Mouse (Mus musculus) intestine, embryonic 14.5 days (tissue): ENCODE data around the gene Srp14. TPM values are rescaled to one million over a fixed set of nuclear protein-coding genes. Genes with fewer than 3 reads are reported as not detected.

Experiments used
- ATAC-seq: fragments of 200-750 bp; cut with Nextera tagmentation; replicated peaks from 2 replicates; pipeline ENCODE4 v1.8.0; 2017; ENCODE audit warnings: low read depth, moderate number of reproducible peaks, moderate TSS enrichment, moderate library complexity; ENCODE audit not compliant: low FRiP score, low TSS enrichment
- DNase-seq: peaks from one replicate; pipeline ENCODE4 v3.0.0-alpha.2; 2018; ENCODE audit warnings: low spot score
- H3K27ac ChIP-seq: fragments of 300-500 bp; sonication (generic); 2 replicates; pipeline ENCODE4 v1.5.1; 2014; ENCODE audit warnings: low read depth, mild to moderate bottlenecking, control low read depth
- H3K27me3 ChIP-seq: fragments of 300-500 bp; sonication (generic); replicated peaks from 2 replicates; pipeline ENCODE4 v1.6.1; 2014; ENCODE audit warnings: low read length, control low read depth; ENCODE audit not compliant: control insufficient read depth, insufficient read depth
- H3K36me3 ChIP-seq: fragments of 300-500 bp; sonication (generic); 2 replicates; pipeline ENCODE4 v1.6.1; 2014; ENCODE audit warnings: low read length, control low read depth; ENCODE audit not compliant: control insufficient read depth, insufficient read depth
- H3K4me1 ChIP-seq: fragments of 300-500 bp; sonication (generic); replicated peaks from 2 replicates; pipeline ENCODE4 v1.6.1; 2014; ENCODE audit warnings: low read length, control low read depth, mixed read lengths; ENCODE audit not compliant: control insufficient read depth, insufficient read depth
- H3K4me2 ChIP-seq: fragments of 300-500 bp; sonication (generic); 2 replicates; pipeline ENCODE4 v1.6.1; 2014; ENCODE audit warnings: low read length
- H3K4me3 ChIP-seq: fragments of 300-500 bp; sonication (generic); 2 replicates; pipeline ENCODE4 v1.5.1; 2014; ENCODE audit warnings: low read depth, low read length, control low read depth, mixed read lengths
- H3K9ac ChIP-seq: fragments of 300-500 bp; sonication (generic); 2 replicates; pipeline ENCODE4 v1.6.1; 2014; ENCODE audit warnings: mild to moderate bottlenecking, low read length
- H3K9me3 ChIP-seq: fragments of 300-500 bp; sonication (generic); 2 replicates; pipeline ENCODE4 v1.6.1; 2016; ENCODE audit warnings: low read length, control low read depth; ENCODE audit not compliant: control insufficient read depth
- WGBS: fragments of 180-500 bp; shearing (Covaris S2); extraction: QIAGEN DNeasy Blood & Tissue Kit; methylation state at CpG from one replicate; pipeline ENCODE4 v1.1.7; 2014; 5-methylcytosine and 5-hydroxymethylcytosine counted together
- polyA plus RNA-seq: library from polyadenylated mRNA; unstranded; fragments of >200 nt; fragmentation: Nextera tagmentation; extraction: Ambion mirVana; gene quantifications from 2 replicates; pipeline ENCODE4 v1.2.1, GENCODE M21; 2014

Gene Srp14
- polyA plus RNA-seq, 1 experiment from 2014 or later, result 203 TPM

- DNase-seq (peak; percentile 57), ATAC-seq (peak; percentile 77)
- Histone ChIP-seq H3K27me3 (no peaks in the 10 kb centered on the region), H3K27ac (no peak overlapping the region), H3K36me3 (no peaks in the 10 kb centered on the region), H3K4me2 (no peak overlapping the region), H3K9me3 (no peaks in the 10 kb centered on the region), H3K4me1 (peaks cover 13% of the 10 kb centered on the region), H3K9ac (no peak overlapping the region), H3K4me3 (no peak overlapping the region)
- WGBS, result 44% methylated on average over 29 of the region's 29 CpGs
Measured at GRCm38 (mm10) chr2:118510447-118511310, 31.2 kb upstream of the Srp14 start.

DNA sequence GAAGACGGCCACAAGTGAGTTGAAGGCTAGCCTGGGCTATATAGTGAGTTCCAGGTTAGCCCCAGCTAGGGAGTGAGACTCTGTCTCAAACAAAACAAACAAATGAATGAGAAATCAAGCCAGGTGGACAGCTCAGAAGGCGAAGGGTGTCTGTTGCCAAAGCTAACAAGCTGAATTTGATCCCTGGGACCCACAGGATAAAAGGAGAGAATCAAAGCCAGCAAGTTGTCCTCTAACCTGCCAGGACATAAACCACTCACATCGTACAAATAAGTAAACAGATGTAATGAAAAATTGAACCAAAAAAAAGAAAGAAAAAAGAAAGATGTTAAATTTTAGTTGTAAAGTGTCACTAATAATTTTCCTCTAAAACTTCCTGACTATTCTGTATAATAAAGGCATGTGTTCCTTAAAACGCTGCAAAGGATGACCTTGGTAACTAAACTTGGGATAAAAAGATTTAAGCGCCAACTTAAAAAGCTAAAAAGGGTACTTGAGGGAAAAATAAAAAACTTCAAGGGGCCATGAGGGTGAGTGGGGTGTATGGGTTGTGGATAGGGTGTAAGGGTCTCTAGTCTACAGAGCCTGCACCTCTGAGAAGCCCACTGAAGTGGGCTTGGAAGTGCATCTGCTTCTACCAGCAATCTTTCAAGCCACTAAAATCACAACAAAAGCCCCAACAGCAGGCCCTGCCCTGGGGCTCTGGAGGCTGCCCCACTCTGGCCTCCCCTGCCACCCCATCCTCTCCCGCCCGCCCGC is 30.4 kb upstream of the Srp14 start:
- H3K4me2 ChIP-seq, result no peak overlapping the region
- no peaks in the 10 kb centered on the region for H3K27me3 ChIP-seq
- ATAC-seq (no peak; the same call in 1 of the 2 replicates), DNase-seq (no peak)
- peaks cover 7% of the 10 kb centered on the region for H3K4me1 ChIP-seq
- H3K9me3 ChIP-seq, result no peaks in the 10 kb centered on the region
- H3K36me3 ChIP-seq, result no peaks in the 10 kb centered on the region
- no peak overlapping the region for H3K9ac ChIP-seq
- no peak overlapping the region for H3K4me3 ChIP-seq
- no peak overlapping the region for H3K27ac ChIP-seq
- 64% methylated on average over 8 of the region's 8 CpGs for WGBS

- ATAC-seq, result no peak
- WGBS, result 86% methylated on average over 7 of the region's 7 CpGs
- Histone ChIP-seq H3K4me3 (no peak overlapping the region), H3K4me2 (no peak overlapping the region), H3K4me1 (peaks cover 7% of the 10 kb centered on the region), H3K9me3 (no peaks in the 10 kb centered on the region), H3K36me3 (no peaks in the 10 kb centered on the region), H3K27ac (no peak overlapping the region), H3K9ac (no peak overlapping the region), H3K27me3 (no peaks in the 10 kb centered on the region)
- no peak for DNase-seq
Measured at GRCm38 (mm10) chr2:118507126-118507525, 27.6 kb upstream of the Srp14 start.

GRCm38 (mm10) chr2:118500191-118500590 is 20.7 kb upstream of the Srp14 start:
- peaks cover 13% of the 10 kb centered on the region for H3K4me1 ChIP-seq
- DNase-seq, result no peak
- peak overlapping the region; percentile 22; the same call in 1 of the 2 replicates for H3K27ac ChIP-seq
- H3K4me3 ChIP-seq, result no peak overlapping the region
- ATAC-seq, result no peak
- no peaks in the 10 kb centered on the region for H3K36me3 ChIP-seq
- H3K4me2 ChIP-seq, result no peak overlapping the region
- H3K27me3 ChIP-seq, result no peaks in the 10 kb centered on the region
- no peaks in the 10 kb centered on the region for H3K9me3 ChIP-seq
- H3K9ac ChIP-seq, result no peak overlapping the region
- 87% methylated on average over 2 of the region's 2 CpGs for WGBS

GRCm38 (mm10) chr2:118499135-118499961 is 19.8 kb upstream of the Srp14 start:
- Histone ChIP-seq H3K27me3 (no peaks in the 10 kb centered on the region), H3K4me3 (no peak overlapping the region), H3K9me3 (no peaks in the 10 kb centered on the region), H3K36me3 (no peaks in the 10 kb centered on the region), H3K4me1 (peaks cover 13% of the 10 kb centered on the region), H3K9ac (no peak overlapping the region), H3K4me2 (no peak overlapping the region), H3K27ac (peak overlapping the region; percentile 22; the same call in 1 of the 2 replicates)
- 43% methylated on average over 20 of the region's 20 CpGs for WGBS
- no peak for ATAC-seq
- DNase-seq, result no peak

DNA sequence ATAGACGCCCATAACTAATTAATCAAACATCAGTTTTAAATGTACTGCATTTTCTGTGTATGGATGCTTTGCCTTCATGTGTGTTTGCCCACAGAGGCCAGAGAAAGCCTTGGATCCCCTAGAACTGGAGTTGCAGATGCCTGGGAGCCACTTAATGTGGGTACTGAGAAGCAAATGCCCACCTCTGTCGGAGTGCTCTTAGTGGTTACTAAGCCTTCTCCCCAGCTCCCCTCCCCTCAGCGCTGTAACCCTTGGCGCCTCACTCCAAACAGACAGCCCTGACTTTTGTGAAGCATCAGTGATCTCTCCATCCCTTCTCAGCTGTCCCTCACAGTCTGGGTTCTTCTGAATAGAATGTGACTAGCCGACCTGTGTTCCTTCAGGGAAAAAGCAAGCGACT is 19.0 kb upstream of the Srp14 start:
- ATAC-seq, result no peak
- Histone ChIP-seq H3K4me1 (peaks cover 13% of the 10 kb centered on the region), H3K9me3 (no peaks in the 10 kb centered on the region)

DNA sequence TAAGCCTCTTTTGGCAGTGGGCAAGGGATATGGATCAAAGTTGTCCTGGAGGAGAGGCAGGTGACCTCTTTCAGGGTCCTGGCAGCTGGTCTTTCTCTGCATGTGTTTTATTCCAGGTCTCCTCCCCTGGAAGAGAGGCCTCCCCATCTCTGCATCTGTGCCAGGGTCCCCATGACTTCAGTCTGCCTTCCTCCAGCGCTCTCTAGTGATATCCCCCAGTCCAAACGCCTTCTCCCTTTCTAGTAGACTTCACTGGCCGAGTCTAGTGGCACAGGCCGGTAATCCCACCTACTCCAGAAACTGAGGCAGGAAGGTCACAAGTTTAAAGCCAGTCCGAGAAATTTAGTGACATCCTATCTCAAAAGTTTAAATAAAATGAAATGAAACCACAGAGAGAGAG is 18.4 kb upstream of the Srp14 start:
- ATAC-seq, result no peak
- H3K9me3 ChIP-seq, result no peaks in the 10 kb centered on the region
- no peak overlapping the region for H3K4me3 ChIP-seq
- peaks cover 13% of the 10 kb centered on the region for H3K4me1 ChIP-seq
- 88% methylated on average over 5 of the region's 5 CpGs for WGBS
- no peak for DNase-seq
- H3K9ac ChIP-seq, result no peak overlapping the region
- H3K27me3 ChIP-seq, result no peaks in the 10 kb centered on the region
- no peaks in the 10 kb centered on the region for H3K36me3 ChIP-seq
- H3K27ac ChIP-seq, result no peak overlapping the region
- H3K4me2 ChIP-seq, result no peak overlapping the region

More for the DNA sequence above, 19.0 kb upstream of the Srp14 start:
- H3K27me3 ChIP-seq, result no peaks in the 10 kb centered on the region
- H3K4me2 ChIP-seq, result no peak overlapping the region
- H3K9ac ChIP-seq, result no peak overlapping the region
- 80% methylated on average over 6 of the region's 6 CpGs for WGBS
- 0 out of 2 replicates have a peak overlapping the region, but pooled peaks have one; percentile 22 for H3K27ac ChIP-seq
- H3K4me3 ChIP-seq, result no peak overlapping the region
- DNase-seq, result no peak
- no peaks in the 10 kb centered on the region for H3K36me3 ChIP-seq

- Histone ChIP-seq H3K4me3 (no peak overlapping the region), H3K9ac (no peak overlapping the region), H3K9me3 (no peaks in the 10 kb centered on the region), H3K27ac (no peak overlapping the region), H3K4me1 (peaks cover 27% of the 10 kb centered on the region), H3K4me2 (no peak overlapping the region), H3K36me3 (no peaks in the 10 kb centered on the region), H3K27me3 (no peaks in the 10 kb centered on the region)
- 67% methylated on average over 9 of the region's 9 CpGs for WGBS
- DNase-seq (no peak), ATAC-seq (no peak)
Measured at GRCm38 (mm10) chr2:118495024-118495423, 15.5 kb upstream of the Srp14 start.
